Mouse (Mus musculus) stomach, postnatal 0 days (tissue): ENCODE data around the gene Ace3.

ENCODE experiments used
- CTCF ChIP-seq: IDR thresholded peaks from 2 replicates; pipeline ENCODE4 v1.5.1; 2016; ENCODE audit warnings: antibody characterized with exemption, low read depth, mild to moderate bottlenecking, moderate library complexity
- EP300 ChIP-seq: optimal IDR thresholded peaks from 2 replicates; pipeline ENCODE3; 2016; ENCODE audit warnings: antibody characterized with exemption

- TF ChIP-seq CTCF, result no peak
- no peak for TF ChIP-seq EP300
Measured at GRCm38 (mm10) chr11:105950519-105950918, 44.0 kb upstream of the Ace3 start.
